Mouse (Mus musculus) retina, postnatal 1 day (tissue): ENCODE results near the gene Cblb.

Source experiments
- DNase-seq: peaks from one replicate; pipeline ENCODE4 v3.0.0-alpha.2; 2012

Gene Cblb

DNA sequence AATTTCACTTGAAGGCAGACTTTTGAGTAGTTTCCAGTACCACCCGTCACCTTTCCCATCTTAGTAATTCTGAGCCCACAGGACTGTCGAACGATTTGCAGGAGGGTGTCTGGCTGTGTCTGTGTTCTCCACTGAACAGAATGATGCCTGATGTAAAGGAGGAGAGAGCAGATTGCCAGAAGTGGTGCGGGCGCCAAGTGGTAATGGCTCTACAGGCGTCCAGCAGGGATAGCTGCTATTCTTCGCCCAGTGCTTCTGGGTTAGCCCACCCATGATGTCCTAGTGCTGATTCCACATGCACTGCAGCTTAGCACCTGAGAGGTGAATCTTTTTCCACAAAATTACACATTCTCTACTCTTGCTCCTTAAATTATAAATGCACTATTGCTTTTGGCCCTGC, 45.6 kb downstream of the Cblb start:
- no peak for DNase-seq

DNA sequence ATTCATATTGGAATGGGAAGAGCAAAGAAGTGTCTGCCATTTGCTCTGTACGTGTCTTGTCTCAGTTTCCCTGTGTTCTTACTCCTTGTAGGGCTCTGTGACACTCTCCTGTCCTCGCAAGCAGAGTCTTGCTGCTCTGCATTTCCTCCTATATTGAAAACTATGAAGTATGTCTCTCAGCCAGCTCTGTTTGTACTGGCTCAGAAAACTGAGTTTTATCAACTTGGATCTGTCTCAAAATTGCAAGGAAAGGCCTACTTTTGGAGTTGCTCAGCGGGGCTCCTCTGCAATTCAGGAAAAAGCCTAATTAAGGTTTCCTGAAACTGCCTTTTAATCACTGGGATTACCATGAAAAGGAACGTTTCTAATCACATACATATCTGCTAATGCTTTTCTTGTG, 46.9 kb downstream of the Cblb start:
- no peak for DNase-seq

DNA sequence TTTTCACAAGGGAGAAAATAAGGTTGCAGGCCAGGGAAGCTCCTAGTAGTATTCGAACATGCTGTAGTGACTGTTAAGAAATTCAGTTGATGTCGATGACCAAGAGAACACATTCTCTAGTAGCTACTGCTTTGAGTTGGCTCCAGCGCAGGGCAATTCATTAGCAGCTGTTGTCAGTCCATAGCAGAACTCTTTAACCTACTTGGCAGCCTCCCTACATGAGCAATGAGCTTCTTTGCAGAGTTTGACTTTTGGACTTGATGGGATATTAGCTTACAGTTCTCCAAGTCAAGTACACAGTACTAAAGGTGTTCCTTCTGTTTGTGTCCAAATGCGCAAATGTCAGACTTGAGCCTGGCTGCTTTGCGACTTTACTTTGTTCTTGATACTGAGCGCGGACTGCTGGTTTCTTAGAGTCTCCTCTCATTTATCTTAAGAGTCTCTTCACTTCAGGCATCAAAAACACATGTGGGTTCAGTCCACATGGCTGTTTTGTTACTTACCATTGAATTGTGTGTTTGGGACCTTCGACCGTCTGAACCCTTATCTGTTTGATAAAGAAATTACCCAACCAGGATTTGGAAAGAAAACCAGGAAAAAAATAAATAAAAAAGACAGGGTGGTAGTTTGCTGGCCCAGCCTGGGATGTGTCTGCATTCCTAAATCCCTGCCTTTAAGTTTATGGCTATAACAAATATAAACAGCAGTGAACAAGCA, 47.9 kb downstream of the Cblb start:
- no peak for DNase-seq

DNA sequence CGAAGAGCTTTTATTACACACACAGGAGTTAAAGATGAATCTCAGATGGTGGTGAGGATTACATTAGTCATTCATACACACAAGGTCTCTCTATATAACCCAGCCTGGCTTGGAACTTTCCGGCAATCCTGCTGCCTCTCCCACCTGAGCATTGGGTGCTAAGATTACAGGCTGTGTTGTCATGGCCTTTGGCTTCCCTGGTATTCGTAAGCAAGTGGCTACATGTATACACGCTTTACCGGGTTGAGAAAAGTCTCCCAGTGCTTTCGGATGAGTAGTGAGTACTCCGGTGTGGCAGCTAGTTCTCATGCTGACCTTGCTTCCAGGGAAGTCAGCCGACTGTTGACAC, 48.4 kb downstream of the Cblb start:
- no peak for DNase-seq

DNA sequence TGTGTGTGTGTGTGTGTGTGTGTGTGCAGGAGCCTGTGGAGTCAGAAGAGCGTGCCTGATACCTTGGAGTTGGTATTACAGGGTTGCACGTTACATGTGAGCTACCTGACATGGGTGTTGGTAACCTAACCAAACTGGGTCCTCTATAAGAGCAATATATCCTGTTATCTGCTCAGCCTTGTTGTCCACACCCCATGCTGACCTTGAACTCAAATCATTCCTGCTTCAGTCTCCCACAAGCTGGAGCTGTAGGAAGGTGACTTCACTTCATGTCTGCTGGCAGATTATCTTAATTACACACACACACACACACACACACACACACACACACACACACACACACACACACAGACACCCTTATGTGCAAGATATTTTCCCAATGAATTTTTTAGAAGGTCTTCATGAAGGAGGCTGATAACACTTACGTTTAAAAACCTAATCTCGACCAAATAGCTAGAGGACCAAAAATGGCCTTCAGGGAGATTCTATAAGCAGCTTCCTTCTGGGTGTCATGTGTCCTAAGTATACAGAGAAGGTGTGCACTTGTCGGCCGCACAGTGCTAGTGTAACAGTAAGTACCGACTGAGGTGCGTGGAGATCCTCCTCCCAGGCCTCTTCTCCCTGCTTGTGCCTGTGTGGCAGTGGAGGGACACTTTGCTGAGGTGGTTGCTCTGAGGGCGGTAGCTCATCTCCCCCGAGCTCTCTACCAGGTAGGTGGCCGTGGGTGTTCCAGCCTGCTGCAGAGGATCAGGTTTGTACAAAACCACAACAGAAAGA, 49.8 kb downstream of the Cblb start:
- no peak for DNase-seq

DNA sequence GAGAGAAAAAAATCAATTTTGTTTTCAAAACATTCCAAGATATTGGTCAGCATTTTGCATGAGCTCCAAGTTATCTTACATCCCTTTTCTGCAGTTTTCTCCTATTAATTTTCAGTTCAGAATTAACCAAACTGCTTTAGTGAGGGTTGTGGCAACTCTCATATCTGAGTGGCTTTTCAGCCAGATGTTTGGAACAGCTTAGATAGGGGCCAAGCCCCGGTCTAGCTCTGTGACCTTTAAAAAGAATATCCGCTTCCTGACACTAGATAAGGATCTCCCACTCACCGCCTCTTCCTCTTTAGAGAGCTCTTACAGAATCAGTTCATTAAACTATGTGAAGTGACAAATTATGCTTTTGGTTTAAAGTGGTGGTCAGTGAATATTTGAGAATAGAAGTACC, 50.7 kb downstream of the Cblb start:
- no peak for DNase-seq

DNA sequence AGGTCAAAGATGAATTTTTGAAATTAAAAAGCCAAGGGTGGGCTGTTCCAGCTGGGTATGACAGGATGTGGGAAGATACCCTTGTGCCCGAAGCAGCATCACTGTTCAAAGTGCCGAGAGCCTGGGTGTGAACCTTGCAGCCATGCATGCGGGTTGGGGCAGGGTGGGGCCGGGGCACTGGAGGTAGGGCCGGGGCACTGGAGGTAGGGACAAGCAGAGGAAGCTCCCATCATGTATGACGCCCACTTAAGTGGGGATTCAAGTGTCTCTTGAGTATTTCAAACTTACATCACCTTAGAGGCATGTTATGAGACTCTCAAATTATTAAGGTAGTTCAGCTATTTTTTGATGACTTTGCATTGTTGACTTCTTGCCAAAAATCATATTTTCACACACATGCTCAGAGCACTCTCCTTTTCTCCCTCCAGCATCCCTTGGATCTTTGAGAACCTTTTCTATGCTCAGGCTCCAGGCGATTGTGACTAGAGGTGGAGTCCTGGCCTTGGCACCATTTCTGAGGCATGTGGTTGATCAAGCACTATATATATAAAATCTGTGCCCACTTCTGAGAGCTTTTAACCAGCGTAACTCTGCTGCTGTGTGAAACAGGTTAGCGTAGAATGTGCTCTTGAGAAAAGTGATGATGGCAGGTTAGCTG, 55.9 kb downstream of the Cblb start:
- DNase-seq, result no peak

DNA sequence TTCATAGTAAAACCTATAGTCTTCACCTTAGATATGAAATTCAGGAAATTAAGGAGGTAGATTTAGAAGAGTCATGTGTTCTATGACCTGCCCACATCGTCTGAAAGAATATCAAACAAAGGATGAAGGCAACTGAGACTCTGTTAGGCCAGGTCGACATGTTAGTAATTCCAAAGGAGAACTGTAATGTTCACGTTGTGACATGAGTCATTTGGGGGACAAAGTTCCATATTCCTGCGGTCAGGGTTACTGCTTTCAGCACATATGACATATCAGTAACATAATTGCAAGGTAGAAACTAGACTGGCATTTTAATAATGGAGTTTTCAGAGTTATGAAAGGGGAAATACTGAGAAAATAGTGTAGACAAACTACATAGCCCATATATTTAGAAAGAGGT, 58.3 kb downstream of the Cblb start:
- DNase-seq, result no peak

DNA sequence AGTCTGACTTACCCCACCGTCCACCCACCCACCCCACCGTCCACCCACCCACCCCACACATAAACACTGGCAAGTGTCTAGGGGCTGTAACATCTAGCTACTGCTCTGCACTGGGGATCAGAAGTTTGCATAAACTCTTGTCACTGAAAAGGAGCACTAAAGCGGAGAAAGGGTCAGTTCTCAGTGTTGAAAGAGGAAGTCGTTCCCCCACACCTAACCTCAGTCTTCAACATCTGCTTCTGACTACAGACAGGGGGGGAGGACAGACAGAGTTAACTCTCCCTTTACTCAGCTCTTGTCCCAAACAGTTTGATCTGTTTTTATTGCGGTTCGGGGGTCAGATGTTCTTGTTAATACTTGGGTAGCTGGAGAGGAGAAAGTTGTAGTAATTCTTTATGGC, 59.9 kb downstream of the Cblb start:
- DNase-seq, result no peak

DNA sequence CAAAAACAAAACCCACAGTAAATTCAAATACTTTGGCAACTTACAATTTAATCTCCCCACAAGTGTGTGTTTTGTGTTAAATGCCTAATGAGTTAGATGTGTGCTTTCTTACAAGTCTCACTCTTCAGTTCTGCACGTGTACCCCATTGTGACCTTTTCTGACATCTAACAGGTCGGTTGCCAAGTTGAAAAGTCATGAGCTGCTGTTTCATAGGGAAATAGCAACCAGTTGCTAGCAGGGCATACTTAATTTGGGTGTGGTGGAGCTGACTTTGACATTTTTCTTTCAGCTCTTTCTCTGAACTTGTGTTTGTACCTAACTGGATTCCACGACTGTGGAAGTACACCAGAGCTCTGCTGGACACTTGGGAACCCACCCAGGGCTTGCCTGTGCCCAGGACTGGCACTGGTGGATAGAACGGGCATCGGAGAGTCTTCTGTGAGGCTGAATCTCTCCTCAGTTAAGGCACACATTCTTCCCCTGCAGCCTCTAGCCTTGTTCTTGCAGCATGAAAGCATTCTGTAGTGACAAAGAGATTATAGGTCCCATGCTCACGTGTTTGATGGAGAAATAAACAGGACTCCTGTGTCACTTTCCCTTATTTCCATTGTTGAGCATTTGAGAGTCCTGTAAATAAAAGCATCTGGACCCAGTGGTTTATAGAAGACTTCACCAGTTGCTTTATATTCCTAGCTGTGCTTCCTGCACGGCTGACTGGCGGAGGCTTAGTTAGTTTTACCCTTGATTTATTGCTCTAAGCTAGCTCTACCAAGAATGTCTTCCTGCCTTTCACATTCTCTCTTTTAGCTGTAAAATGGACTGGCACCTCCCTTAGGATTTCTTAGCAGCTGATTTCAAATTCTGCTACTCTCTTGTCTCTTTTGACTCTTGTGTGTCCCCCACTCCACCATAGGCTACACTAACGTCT, 62.6 kb downstream of the Cblb start:
- no peak for DNase-seq

DNA sequence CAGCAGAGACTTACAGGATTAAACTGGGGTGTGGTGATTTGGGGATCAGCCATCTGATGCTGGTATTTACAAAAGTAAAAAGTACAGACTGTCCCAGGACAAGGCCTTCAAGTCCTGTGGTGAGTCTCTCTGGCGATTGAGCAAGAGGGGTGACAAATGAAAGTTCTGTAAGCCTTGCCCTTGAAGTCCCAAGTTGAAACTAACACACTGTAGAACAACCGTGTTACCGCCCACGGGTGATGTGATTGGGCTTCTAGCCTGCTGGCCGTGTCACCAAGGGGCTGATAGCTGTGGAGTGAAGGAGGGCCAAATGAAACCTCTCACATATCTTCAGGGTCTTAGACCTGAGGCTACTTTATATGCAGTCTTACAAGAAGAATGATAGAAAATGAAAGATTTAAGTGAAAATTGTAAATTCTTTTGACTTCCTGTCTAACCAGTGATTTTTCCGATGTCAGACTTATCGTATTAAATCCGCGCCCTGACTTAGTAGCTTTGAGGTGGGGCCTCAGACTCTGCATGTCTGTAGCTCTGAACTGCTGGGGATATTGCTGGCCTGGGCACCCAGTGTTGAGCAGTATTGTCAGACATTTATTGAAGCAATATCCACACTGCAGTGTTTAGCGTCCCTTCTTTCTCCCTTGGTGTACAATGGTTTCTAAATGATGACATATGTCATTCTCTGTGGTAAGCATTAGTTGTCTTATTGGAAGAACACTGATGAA, 63.9 kb downstream of the Cblb start:
- no peak for DNase-seq

DNA sequence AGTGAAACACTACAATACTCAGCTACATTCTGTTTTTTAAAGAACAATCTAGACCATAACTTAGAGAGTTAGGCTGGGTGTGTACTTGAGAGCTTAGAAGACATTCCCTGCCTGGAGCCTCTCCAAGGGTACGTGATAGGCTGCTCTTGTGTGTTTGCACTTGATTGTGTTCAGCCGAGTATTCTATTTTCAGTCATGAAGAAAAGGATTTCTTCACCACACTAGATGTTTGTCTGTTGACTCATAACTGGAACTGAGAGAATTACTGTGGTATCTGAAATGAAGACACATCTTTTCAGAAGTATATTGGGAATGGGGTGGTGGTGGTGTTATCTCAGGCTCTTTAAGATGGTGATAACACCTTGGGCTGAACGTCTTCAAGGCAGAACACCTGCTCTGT, 64.6 kb downstream of the Cblb start:
- DNase-seq, result no peak

DNA sequence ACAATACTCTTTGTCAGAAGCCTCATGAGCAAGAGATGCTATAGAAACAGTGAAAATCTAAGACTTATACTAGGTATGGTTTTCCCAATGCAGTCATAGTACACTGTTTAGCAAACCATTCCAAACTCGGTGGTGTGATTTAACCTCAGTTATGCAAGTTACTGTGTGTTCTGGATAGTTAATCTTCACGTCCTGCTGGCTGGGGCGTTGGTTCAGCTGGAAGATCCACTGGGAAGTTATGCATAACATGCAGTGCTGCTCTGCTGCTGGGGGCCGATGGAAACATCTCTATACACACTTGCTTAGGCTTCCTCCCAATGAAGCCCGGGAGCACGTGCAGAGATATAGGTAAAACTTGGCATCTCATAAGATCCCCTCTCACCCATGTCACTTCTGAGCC, 69.4 kb downstream of the Cblb start:
- DNase-seq, result no peak

DNA sequence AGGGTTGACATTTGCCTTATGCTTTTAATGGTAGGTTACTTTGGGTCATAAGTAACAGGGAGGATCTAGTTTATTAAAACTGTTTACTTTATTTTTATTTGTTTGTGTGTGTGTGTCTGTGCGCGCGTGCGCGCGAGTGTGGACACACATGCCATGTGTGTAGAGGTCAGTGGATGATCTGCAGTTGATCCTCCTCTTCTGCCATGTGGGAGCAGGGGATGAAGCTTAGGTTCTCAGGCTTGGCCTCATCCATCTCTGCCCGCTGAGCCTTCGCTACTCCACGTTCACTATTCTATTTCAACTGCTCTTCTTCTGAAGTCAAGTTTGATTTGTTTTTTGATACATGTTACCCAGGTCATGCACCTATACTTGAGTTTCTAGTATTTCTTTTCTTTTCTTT, 73.6 kb downstream of the Cblb start:
- DNase-seq, result no peak

DNA sequence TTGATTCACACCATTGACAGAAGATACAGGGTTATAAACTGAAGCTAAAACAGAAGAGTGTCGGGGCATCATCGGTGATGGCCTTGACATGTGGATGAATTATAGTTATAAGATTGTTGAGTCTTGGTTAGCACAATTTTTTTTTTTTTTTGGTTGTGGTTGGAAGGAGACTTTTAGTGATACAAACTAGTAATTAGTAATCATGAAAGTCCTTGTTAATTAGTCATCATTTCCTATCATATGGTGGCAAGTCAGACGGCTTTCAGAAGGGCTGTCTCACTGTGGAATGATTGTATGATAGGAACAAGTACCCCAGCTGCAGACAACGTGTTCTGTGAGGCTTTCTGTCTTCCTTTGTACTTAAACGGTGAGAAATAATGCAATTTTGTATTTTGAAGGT, 76.8 kb downstream of the Cblb start:
- no peak for DNase-seq

DNA sequence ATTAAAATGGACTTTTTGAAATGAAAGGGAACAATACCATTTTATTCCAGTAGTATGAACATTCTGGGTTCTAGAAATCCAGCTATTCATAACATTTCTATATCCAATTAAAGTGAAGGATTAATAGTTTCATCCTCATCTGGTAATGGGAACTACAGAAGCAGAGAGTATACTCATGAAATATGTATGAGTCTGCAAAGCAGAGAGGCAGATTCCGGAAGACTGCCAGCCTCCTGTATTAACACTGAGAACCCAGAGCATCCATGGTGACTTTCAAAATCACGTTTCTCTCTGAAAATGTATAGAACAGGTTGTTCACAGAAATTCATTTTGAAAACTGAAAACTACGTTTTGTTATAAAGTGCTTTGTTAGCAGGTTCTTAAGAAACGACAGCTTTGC, 83.4 kb downstream of the Cblb start:
- no peak for DNase-seq

DNA sequence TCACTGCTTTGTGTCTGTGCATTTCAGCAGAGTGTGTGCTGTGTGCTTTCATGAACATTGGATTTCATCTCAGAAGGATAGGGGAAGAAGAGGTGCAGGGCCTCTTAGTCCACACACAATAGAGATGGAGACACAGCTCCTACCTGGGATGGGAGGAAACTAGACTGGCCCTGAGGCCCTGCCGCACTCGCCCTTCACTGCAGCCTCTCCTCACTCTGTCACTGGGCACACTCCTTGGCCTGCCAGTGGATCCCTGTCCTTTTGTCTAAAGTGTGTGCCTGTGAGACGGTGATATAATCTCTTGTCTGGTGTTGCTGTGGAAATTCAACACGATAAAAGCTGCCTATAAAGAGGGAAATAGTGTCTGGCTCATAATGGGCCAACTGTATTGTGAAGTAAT, 88.0 kb downstream of the Cblb start:
- no peak for DNase-seq

DNA sequence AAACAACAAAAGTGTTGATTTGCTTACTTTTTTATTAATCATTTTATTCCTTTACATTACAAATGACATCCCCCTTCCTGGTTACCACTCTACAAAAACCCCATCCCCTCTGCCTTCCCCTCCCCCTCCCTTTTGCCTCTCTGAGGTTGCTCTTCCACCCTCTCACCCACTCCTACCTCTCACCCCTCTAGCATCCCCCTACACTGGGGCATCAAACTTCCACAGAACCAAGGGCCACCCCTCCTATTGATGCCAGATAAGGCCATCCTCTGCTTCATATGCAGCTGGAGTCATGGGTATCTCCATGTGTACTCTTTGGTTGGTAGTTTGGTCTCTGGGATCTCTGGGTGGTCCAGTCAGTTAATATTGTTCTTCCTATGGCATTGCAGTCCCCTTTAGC, 93.9 kb downstream of the Cblb start:
- DNase-seq, result no peak

DNA sequence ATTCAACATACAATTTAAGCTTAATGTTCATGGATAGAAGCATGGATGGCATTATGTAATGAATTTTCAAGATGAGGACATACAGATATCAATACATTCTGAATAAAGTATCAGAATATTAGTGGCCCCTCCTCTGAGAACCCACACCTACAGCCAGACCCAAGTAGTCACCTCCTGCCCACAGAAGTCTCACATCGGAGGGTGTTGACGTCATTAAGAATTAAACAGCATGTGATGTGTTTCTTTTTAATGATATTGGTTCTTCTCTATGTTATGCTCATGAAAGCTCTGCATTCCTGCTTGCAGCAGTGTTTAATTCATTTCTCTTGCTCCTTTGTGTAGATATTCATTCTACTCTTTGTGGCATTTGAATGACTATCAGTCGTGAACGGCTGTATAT, 94.9 kb downstream of the Cblb start:
- no peak for DNase-seq

DNA sequence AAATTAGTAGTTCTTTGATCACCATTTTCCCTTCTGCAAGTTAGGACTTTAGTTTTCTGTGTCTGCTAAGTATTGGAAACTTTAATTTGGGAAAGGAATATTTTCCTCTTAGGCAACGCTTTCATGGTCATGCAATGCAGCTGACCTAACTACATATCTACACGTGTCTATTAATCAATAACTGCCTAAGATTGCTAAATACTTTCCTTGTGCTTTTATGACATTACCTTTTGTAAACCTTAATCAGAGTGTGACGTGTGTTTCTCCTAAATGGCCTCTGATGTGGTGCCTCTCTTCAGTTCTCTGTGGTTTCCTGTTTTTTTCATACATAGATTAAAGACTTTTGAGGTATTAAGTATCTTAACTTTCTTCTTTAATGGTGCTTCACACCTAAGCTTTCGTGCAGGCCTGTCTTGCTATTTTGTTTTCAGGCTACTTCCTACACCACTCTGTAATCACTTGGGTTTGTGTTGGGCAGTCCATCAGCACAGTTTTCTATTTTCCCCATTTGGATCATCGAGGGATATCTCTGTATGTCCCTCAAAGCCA, 98.4 kb downstream of the Cblb start:
- DNase-seq, result no peak

DNA sequence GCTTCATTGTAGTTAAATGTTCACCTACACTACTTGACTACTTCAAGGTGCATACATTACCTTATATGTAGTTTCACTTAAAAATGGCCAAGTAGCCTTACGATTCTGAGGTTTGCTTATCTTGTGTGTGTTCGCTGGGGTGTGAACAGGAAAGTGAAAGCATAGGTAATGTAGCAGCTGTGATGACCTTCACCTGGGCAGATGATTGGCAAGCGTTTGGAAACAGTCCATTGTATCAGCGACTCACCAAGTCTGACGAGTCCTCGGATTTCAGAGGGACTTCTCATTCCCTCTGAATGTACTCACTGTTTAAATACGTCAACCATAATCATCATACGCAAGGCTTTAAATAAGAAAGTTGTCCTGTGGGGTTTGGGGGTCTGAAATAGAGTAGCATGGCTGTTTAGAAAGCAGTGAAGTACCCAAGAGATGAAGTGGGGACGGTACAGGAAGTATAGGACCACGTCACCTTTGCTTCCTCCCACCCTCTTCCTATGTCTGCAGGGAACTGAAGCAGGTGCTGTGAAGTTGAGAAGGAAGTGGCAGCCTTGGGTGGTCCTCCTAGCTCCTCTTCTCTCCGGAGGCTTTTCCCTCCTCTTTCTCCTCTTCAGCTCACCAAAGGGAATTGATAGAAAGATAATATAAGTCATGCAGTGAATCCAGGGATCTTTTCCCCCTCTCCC, 101.9 kb downstream of the Cblb start:
- no peak for DNase-seq
